Mouse (Mus musculus): ENCODE measurements around the gene Wfdc8.

DNA sequence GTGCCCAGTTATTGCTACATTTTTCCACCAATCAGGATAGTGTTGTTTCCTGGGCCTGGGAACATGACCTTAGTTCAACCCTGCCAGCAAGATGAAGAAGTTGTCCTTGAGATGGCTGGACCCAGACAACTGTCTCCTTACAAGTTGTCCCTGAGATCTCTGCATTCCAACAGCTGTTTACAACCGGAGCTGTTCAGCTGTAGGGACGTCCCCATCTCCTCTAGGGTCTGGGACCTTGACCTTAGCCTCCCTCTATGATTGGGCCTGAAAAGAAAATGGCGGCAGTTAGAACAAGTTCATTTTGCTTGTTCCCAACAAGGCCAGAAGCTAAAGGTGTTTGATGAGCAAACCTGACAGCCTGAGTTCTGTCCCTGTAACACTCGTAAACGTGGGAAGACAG is 5.6 kb upstream of the Wfdc8 start:
- no peak for TF ChIP-seq POLR2A (IDR thresholded peaks at IDR 0.05; ENCODE audit: extremely low read depth, insufficient read depth, low read length)
- TF ChIP-seq CTCF (IDR thresholded peaks at IDR 0.05; ENCODE audit: low read depth, low read length), result no peak
